Mouse (Mus musculus) MEL (cell line): Measurements from ENCODE around the gene Dnajc25. TPM values are rescaled to one million over a fixed set of nuclear protein-coding genes. Genes with fewer than 3 reads are reported as not detected.

ENCODE experiments used
- DNase-seq: peaks from one replicate; pipeline ENCODE4 v3.0.0; 2011; ENCODE audit warnings: low read depth, low spot score
- H3K27ac ChIP-seq: 2 replicates; pipeline ENCODE4 v1.5.1; 2012; ENCODE audit warnings: low read depth, mild to moderate bottlenecking, control low read depth, low read length, moderate library complexity; ENCODE audit not compliant: control insufficient read depth
- H3K27me3 ChIP-seq, 2 experiments: fragments of 150-350 bp in 1 of 2; sonication (generic) in 1 of 2; 2 replicates each; pipeline ENCODE4 v1.6.1; 2012; ENCODE audit warnings: low read length in 2 of 2, mild to moderate bottlenecking in 2 of 2, improper control_type of control experiment in 1 of 2, moderate library complexity in 1 of 2; ENCODE audit not compliant: insufficient read depth in 2 of 2, control insufficient read depth in 1 of 2
- H3K36me3 ChIP-seq, 2 experiments: 2 replicates each; pipeline ENCODE4 v1.6.1; 2012 to 2014; ENCODE audit warnings: low read length in 2 of 2, improper control_type of control experiment in 1 of 2, inconsistent platforms in 1 of 2, mild to moderate bottlenecking in 1 of 2; ENCODE audit not compliant: insufficient read depth in 2 of 2, control insufficient read depth in 1 of 2
- H3K4me1 ChIP-seq, 2 experiments: fragments of 150-350 bp in 1 of 2; sonication (generic) in 1 of 2; 2 replicates each; pipeline ENCODE4 v1.6.1; 2012; ENCODE audit warnings: low read length in 2 of 2, improper control_type of control experiment in 1 of 2, mild to moderate bottlenecking in 1 of 2; ENCODE audit not compliant: insufficient read depth in 2 of 2, control insufficient read depth in 1 of 2
- H3K4me3 ChIP-seq, 2 experiments: fragments of 150-350 bp in 1 of 2; sonication (generic) in 1 of 2; 2 replicates each; pipeline ENCODE4 v1.5.1; 2012; ENCODE audit warnings: low read depth in 2 of 2, low read length in 2 of 2, mild to moderate bottlenecking in 2 of 2, moderate library complexity in 2 of 2, control low read depth in 1 of 2, improper control_type of control experiment in 1 of 2; ENCODE audit not compliant: control insufficient read depth in 1 of 2, insufficient read depth in 1 of 2
- H3K79me2 ChIP-seq: 2 replicates; pipeline ENCODE4 v1.6.1; 2012; ENCODE audit warnings: mild to moderate bottlenecking, low read length, moderate library complexity; ENCODE audit not compliant: control insufficient read depth, poor library complexity, insufficient read depth
- H3K9ac ChIP-seq: 2 replicates; pipeline ENCODE4 v1.6.1; 2012; ENCODE audit warnings: low read depth, mild to moderate bottlenecking, control low read depth, low read length, moderate library complexity; ENCODE audit not compliant: control insufficient read depth, poor library complexity, severe bottlenecking
- H3K9me3 ChIP-seq: fragments of 150-350 bp; sonication (generic); replicated peaks from 2 replicates; pipeline ENCODE4 v1.6.1; 2012; ENCODE audit warnings: mild to moderate bottlenecking, low read length, improper control_type of control experiment, moderate library complexity; ENCODE audit not compliant: insufficient read depth
- BHLHE40 ChIP-seq: IDR thresholded peaks from 2 replicates; pipeline ENCODE4 v1.6.1; 2012; ENCODE audit warnings: low read depth, mild to moderate bottlenecking, inconsistent platforms, low read length, improper control_type of control experiment, borderline replicate concordance
- CHD1 ChIP-seq: IDR thresholded peaks from 2 replicates; pipeline ENCODE4 v1.6.1; 2012; ENCODE audit warnings: low read depth, mild to moderate bottlenecking, inconsistent platforms, low read length, improper control_type of control experiment
- CHD2 ChIP-seq: IDR thresholded peaks from 2 replicates; pipeline ENCODE4 v1.6.1; 2011; ENCODE audit warnings: low read length, improper control_type of control experiment
- CTCF ChIP-seq, 3 experiments: IDR thresholded peaks in 2 of 3; conservative IDR thresholded peaks in 1 of 3; 2 replicates each; pipeline ENCODE4 v1.5.1; 2011 to 2012; ENCODE audit warnings: low read length in 3 of 3, low read depth in 2 of 3, mild to moderate bottlenecking in 2 of 3, improper control_type of control experiment in 1 of 3, inconsistent platforms in 1 of 3, mixed read lengths in 1 of 3, moderate library complexity in 1 of 3; ENCODE audit not compliant: control insufficient read depth in 1 of 3, insufficient read depth in 1 of 3, poor library complexity in 1 of 3, severe bottlenecking in 1 of 3
- ELF1 ChIP-seq: IDR thresholded peaks from 2 replicates; pipeline ENCODE4 v1.6.1; 2014; ENCODE audit warnings: low read depth, mild to moderate bottlenecking, inconsistent platforms, low read length, improper control_type of control experiment, moderate library complexity
- ETS1 ChIP-seq: IDR thresholded peaks from 2 replicates; pipeline ENCODE4 v1.6.1; 2012; ENCODE audit warnings: low read depth, mild to moderate bottlenecking, inconsistent platforms, low read length, improper control_type of control experiment, moderate library complexity
- GABPA ChIP-seq: IDR thresholded peaks from 2 replicates; pipeline ENCODE4 v1.6.1; 2012; ENCODE audit warnings: low read depth, mild to moderate bottlenecking, inconsistent platforms, low read length, improper control_type of control experiment, moderate library complexity
- HCFC1 ChIP-seq: IDR thresholded peaks from 2 replicates; pipeline ENCODE4 v1.6.1; 2012; ENCODE audit warnings: low read depth, mild to moderate bottlenecking, inconsistent platforms, low read length, improper control_type of control experiment, moderate library complexity
- JUND ChIP-seq: IDR thresholded peaks from 2 replicates; pipeline ENCODE4 v1.6.1; 2011; ENCODE audit warnings: low read depth, mild to moderate bottlenecking, improper control_type of control experiment, low read length
- MAFK ChIP-seq: IDR thresholded peaks from 2 replicates; pipeline ENCODE4 v1.6.1; 2011; ENCODE audit warnings: low read depth, mild to moderate bottlenecking, low read length, improper control_type of control experiment, borderline replicate concordance
- MAX ChIP-seq: IDR thresholded peaks from 2 replicates; pipeline ENCODE4 v1.6.1; 2011; ENCODE audit warnings: low read length, improper control_type of control experiment
- MAZ ChIP-seq: IDR thresholded peaks from 2 replicates; pipeline ENCODE4 v1.6.1; 2012; ENCODE audit warnings: low read depth, mild to moderate bottlenecking, inconsistent platforms, low read length, improper control_type of control experiment
- MEF2A ChIP-seq: IDR thresholded peaks from 2 replicates; pipeline ENCODE4 v1.6.1; 2014; ENCODE audit warnings: low read depth, mild to moderate bottlenecking, inconsistent platforms, low read length, improper control_type of control experiment; ENCODE audit not compliant: poor library complexity, insufficient replicate concordance, severe bottlenecking; ENCODE audit errors: extremely low read depth
- MYC ChIP-seq: IDR thresholded peaks from 2 replicates; pipeline ENCODE4 v1.6.1; 2011; ENCODE audit warnings: low read depth, mild to moderate bottlenecking, low read length, improper control_type of control experiment, moderate library complexity
- NELFE ChIP-seq: IDR thresholded peaks from 2 replicates; pipeline ENCODE4 v1.6.1; 2011; ENCODE audit warnings: low read depth, low read length, improper control_type of control experiment
- NRF1 ChIP-seq: IDR thresholded peaks from 2 replicates; pipeline ENCODE4 v1.6.1; 2014; ENCODE audit warnings: low read depth, mild to moderate bottlenecking, inconsistent platforms, low read length, improper control_type of control experiment, moderate library complexity; ENCODE audit not compliant: poor library complexity, insufficient read depth, severe bottlenecking
- POLR2AphosphoS2 ChIP-seq: IDR thresholded peaks from 2 replicates; pipeline ENCODE4 v1.6.1; 2011; ENCODE audit warnings: low read length, improper control_type of control experiment
- RCOR1 ChIP-seq: IDR thresholded peaks from 2 replicates; pipeline ENCODE4 v1.6.1; 2012; ENCODE audit warnings: low read depth, mild to moderate bottlenecking, inconsistent platforms, low read length, improper control_type of control experiment
- TCF12 ChIP-seq: IDR thresholded peaks from 2 replicates; pipeline ENCODE4 v1.6.1; 2014; ENCODE audit warnings: low read depth, mild to moderate bottlenecking, inconsistent platforms, low read length, improper control_type of control experiment, moderate library complexity
- USF1 ChIP-seq: IDR thresholded peaks from 2 replicates; pipeline ENCODE4 v1.6.1; 2014; ENCODE audit warnings: low read depth, mild to moderate bottlenecking, inconsistent platforms, low read length, improper control_type of control experiment, moderate library complexity
- ZC3H11A ChIP-seq: IDR thresholded peaks from 2 replicates; pipeline ENCODE4 v1.6.1; 2012; ENCODE audit warnings: low read depth, mild to moderate bottlenecking, inconsistent platforms, low read length, improper control_type of control experiment
- ZKSCAN1 ChIP-seq: IDR thresholded peaks from 2 replicates; pipeline ENCODE4 v1.6.1; 2012; ENCODE audit warnings: low read depth, mild to moderate bottlenecking, inconsistent platforms, low read length, improper control_type of control experiment, moderate library complexity
- ZMIZ1 ChIP-seq: IDR thresholded peaks from 2 replicates; pipeline ENCODE4 v1.6.1; 2012; ENCODE audit warnings: low read depth, mild to moderate bottlenecking, inconsistent platforms, low read length, improper control_type of control experiment, moderate library complexity
- polyA plus RNA-seq, 2 experiments: library from polyadenylated mRNA; stranded (reverse) in 1 of 2; unstranded in 1 of 2; fragments of >175 nt in 1 of 2; fragments of >200 nt in 1 of 2; gene quantifications; 2 replicates each; pipeline versions ENCODE4 v1.2.1 to v1.2.4; 2012; ENCODE audit warnings: low replicate concordance in 2 of 2, low read depth in 1 of 2; ENCODE audit not compliant: insufficient read length in 2 of 2, insufficient read depth in 1 of 2, missing spikeins in 1 of 2
- total RNA-seq: library from RNA; depleted of rRNA; stranded (reverse); fragments of 300-350 nt; gene quantifications from 2 replicates; pipeline ENCODE4 v1.2.3, GENCODE M21; 2012

Dnajc25 gene
- total and polyA plus RNA-seq, 3 experiments = 6.6 to 11.8 TPM; not detected in 1

DNA sequence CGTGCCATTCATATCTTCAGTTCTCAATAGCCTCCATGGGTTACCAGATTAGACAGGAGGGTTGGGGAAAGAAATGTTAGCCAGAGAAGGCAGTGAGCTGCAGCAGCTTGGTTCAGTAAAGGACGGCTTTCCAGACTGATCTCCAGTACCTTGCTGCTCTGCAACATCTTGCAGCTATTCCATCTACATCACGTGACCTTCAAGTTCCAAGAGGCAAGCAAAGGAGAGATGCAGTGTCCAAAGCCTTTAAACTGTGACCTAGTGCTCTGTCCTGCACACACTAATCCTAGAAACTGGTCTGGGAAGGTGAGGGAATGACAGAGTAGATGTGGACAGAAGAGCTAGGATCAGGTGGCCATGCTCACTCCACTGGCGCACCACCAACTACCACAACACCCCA is 31.6 kb upstream of the Dnajc25 start:
- Histone ChIP-seq H3K4me1 (no peaks in the 10 kb centered on the region; a peak in 1 of 4 replicates), H3K27me3 (no peaks in the 10 kb centered on the region), H3K27ac (no peak overlapping the region), H3K36me3 (0 out of 4 replicates have a peak, but pooled peaks cover 0 to 2% of the 10 kb centered on the region in 2 experiments), H3K9ac (no peak overlapping the region), H3K4me3 (no peak overlapping the region), H3K9me3 (no peaks in the 10 kb centered on the region), H3K79me2 (no peaks in the 10 kb centered on the region)
- no peak for DNase-seq
- no peak for TF ChIP-seq CHD1
- no peak for TF ChIP-seq ZKSCAN1
- TF ChIP-seq ETS1 = no peak
- no peak for TF ChIP-seq POLR2AphosphoS2
- no peak for TF ChIP-seq JUND
- no peak for TF ChIP-seq NELFE
- no peak for TF ChIP-seq CTCF (IDR thresholded peaks at IDR 0.05 in 2 of 3, conservative IDR thresholded peaks at IDR 0.05 in 1 of 3; ENCODE audit: control insufficient read depth in 1 of 3, insufficient read depth in 1 of 3, low read depth in 2 of 3, low read length in 3 of 3, poor library complexity in 1 of 3, severe bottlenecking in 1 of 3)
- TF ChIP-seq USF1 = no peak
- TF ChIP-seq BHLHE40 = no peak
- TF ChIP-seq ELF1 = no peak
- no peak for TF ChIP-seq HCFC1

DNA sequence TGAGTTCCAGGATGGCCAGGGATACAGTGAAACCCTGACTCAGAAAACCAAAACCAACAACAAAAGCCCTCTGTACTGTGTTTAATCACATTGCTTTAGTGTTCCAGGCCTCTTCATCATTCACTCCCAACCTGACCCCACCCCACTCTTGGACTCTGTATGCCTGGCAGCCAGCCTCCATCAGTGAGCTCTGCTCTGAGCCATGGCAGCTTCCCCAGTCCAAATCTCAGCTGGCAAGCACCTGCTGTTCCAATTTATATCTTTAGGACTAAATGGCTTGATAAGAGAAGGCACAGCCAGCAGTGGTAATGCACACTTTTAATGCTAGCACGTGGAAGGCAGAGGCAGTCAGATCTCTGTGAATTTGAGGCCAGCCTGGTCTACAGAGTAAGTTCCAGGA is 29.7 kb upstream of the Dnajc25 start:
- H3K9me3 ChIP-seq = no peaks in the 10 kb centered on the region
- H3K4me1 ChIP-seq = peaks cover under 1 to 1% of the 10 kb centered on the region in 2 experiments; a peak in 2 of 4 replicates
- no peak for DNase-seq
- TF ChIP-seq MAX (no peak), ZMIZ1 (no peak), CTCF (IDR thresholded peaks at IDR 0.05 in 2 of 3, conservative IDR thresholded peaks at IDR 0.05 in 1 of 3; ENCODE audit: control insufficient read depth in 1 of 3, insufficient read depth in 1 of 3, low read depth in 2 of 3, low read length in 3 of 3, poor library complexity in 1 of 3, severe bottlenecking in 1 of 3) (no peak), TCF12 (no peak), NRF1 (no peak), MAZ (no peak), CHD2 (no peak), GABPA (no peak), ZC3H11A (no peak), RCOR1 (no peak), MYC (no peak), MEF2A (no peak), USF1 (no peak), MAFK (no peak)
- H3K27ac ChIP-seq = no peak overlapping the region
- H3K36me3 ChIP-seq = peaks cover 0 to 5% of the 10 kb centered on the region in 2 experiments; a peak in 1 of 4 replicates
- no peaks in the 10 kb centered on the region for H3K27me3 ChIP-seq
- no peak overlapping the region for H3K9ac ChIP-seq
- H3K79me2 ChIP-seq = no peaks in the 10 kb centered on the region
- H3K4me3 ChIP-seq = no peak overlapping the region
